Mouse (Mus musculus) hindbrain, embryonic 14.5 days (tissue): ENCODE measurements at regions not wholly inside any gene's neighbourhood (a gene's known extent, or its start where the extent isn't known, plus 50 kb on each side); places are given as distances from the start of the nearest gene placed in this dataset.

ENCODE experiments used
- ATAC-seq: fragments of 200-750 bp; cut with Nextera tagmentation; 2 replicates; pipeline ENCODE4 v1.8.0; 2017; ENCODE audit warnings: moderate number of reproducible peaks, mild to moderate bottlenecking, moderate TSS enrichment, moderate library complexity; ENCODE audit not compliant: low FRiP score
- DNase-seq: peaks from one replicate; pipeline ENCODE4 v3.0.0-alpha.2; 2015; ENCODE audit warnings: low spot score
- H3K27ac ChIP-seq: fragments of 300-500 bp; sonication (generic); 2 replicates; pipeline ENCODE4 v1.5.1; 2014; ENCODE audit warnings: mild to moderate bottlenecking, moderate library complexity
- H3K27me3 ChIP-seq: fragments of 300-500 bp; sonication (generic); 2 replicates; pipeline ENCODE4 v1.6.1; 2014; ENCODE audit warnings: mild to moderate bottlenecking, low read length, mixed read lengths; ENCODE audit not compliant: control insufficient read depth, insufficient read depth
- H3K36me3 ChIP-seq: fragments of 300-500 bp; sonication (generic); replicated peaks from 2 replicates; pipeline ENCODE4 v1.6.1; 2014; ENCODE audit not compliant: control insufficient read depth, insufficient read depth
- H3K4me1 ChIP-seq: fragments of 300-500 bp; sonication (generic); replicated peaks from 2 replicates; pipeline ENCODE4 v1.6.1; 2014; ENCODE audit warnings: antibody characterized with exemption, low read length, mixed read lengths; ENCODE audit not compliant: control insufficient read depth, insufficient read depth
- H3K4me2 ChIP-seq: fragments of 300-500 bp; sonication (generic); replicated peaks from 2 replicates; pipeline ENCODE4 v1.6.1; 2014; ENCODE audit warnings: mild to moderate bottlenecking, moderate library complexity
- H3K4me3 ChIP-seq: fragments of 300-500 bp; sonication (generic); replicated peaks from 2 replicates; pipeline ENCODE4 v1.5.1; 2014; ENCODE audit warnings: mild to moderate bottlenecking, low read length
- H3K9ac ChIP-seq: fragments of 300-500 bp; sonication (generic); 2 replicates; pipeline ENCODE4 v1.6.1; 2014
- H3K9me3 ChIP-seq: fragments of 300-500 bp; sonication (generic); 2 replicates; pipeline ENCODE4 v1.6.1; 2016; ENCODE audit warnings: low read length; ENCODE audit not compliant: control insufficient read depth
- WGBS: fragments of 180-500 bp; shearing (Covaris S2); extraction: QIAGEN DNeasy Blood & Tissue Kit; methylation state at CpG from one replicate; pipeline ENCODE4 v1.1.7; 2014; 5-methylcytosine and 5-hydroxymethylcytosine counted together

DNA sequence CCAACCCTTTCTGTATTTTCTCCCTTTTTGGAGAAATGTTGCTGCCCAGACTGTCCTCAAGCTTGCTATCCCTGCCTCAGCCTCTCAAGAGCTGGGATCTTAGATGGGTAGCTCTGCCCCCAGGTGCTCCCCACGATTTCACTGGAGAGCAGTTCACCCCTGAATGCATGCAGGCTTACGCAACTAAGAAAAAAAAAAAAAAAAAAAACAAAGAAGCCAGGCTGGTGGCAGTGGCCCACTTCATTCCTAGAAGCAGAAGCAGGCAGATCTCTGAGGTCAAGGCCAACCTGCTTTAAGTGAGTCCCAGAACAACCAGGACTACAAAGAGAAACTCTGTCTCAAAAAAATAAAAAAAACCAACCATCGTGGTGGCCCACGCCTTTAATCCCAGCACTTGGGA, 51.2 kb upstream of the Fbxo11 start:
- Histone ChIP-seq H3K9me3 (no peaks in the 10 kb centered on the region), H3K27me3 (no peaks in the 10 kb centered on the region), H3K4me3 (no peak overlapping the region), H3K9ac (no peak overlapping the region), H3K36me3 (no peaks in the 10 kb centered on the region), H3K4me2 (no peak overlapping the region), H3K27ac (no peak overlapping the region), H3K4me1 (no peaks in the 10 kb centered on the region)
- 92% methylated on average over 4 of the region's 4 CpGs for WGBS
- DNase-seq (no peak), ATAC-seq (no peak)

DNA sequence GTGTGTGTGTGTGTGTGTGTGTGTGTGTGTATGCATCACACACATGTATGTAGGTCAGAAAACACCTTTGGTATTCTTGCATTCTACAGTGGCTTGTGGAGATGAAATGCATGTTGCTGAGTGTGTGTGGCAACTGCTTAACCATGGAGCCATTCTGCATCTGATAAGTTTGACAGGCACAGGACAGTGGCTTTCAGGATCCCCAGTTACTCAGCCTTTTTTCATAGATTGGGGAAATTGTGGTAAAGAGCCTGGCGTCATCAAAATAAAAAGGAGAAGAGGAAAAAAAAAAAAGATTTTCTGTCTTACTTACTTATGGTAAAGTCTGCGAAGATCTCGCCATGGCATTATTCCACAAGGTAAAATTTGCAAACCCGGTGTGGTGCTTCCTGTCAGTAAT, 53.6 kb upstream of the Fbxo11 start:
- DNase-seq, result no peak
- H3K4me3 ChIP-seq, result no peak overlapping the region
- H3K9me3 ChIP-seq, result no peaks in the 10 kb centered on the region
- no peak for ATAC-seq
- H3K36me3 ChIP-seq, result no peaks in the 10 kb centered on the region
- H3K27me3 ChIP-seq, result no peaks in the 10 kb centered on the region
- no peaks in the 10 kb centered on the region for H3K4me1 ChIP-seq
- H3K9ac ChIP-seq, result no peak overlapping the region
- no peak overlapping the region for H3K4me2 ChIP-seq
- 89% methylated on average over 4 of the region's 4 CpGs for WGBS
- H3K27ac ChIP-seq, result no peak overlapping the region

DNA sequence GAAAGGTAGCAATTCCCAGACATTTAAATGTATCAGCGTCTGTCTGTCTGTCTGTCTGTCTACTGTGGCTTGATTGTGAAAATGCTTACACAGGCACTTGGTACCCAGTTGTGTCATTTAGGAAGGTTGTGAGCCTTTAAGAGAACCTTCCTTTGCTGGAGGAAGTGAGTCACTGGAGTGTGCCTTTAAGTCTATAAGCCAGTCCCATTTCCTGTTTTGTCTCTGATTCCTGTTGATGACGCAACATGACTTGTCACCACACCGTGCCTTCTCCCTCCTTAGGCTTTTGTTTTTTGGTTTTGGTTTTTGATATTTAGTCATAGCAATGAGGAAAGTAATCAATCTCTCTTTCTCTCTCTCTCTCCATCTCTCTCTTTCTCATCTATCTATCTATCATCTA, 58.6 kb upstream of the Fbxo11 start:
- no peaks in the 10 kb centered on the region for H3K27me3 ChIP-seq
- DNase-seq (no peak), ATAC-seq (no peak)
- H3K9me3 ChIP-seq, result no peaks in the 10 kb centered on the region
- H3K36me3 ChIP-seq, result no peaks in the 10 kb centered on the region
- no peaks in the 10 kb centered on the region for H3K4me1 ChIP-seq
- H3K4me3 ChIP-seq, result no peak overlapping the region
- no peak overlapping the region for H3K4me2 ChIP-seq
- no peak overlapping the region for H3K9ac ChIP-seq
- no peak overlapping the region for H3K27ac ChIP-seq
- WGBS, result 85% methylated on average over 3 of the region's 3 CpGs

DNA sequence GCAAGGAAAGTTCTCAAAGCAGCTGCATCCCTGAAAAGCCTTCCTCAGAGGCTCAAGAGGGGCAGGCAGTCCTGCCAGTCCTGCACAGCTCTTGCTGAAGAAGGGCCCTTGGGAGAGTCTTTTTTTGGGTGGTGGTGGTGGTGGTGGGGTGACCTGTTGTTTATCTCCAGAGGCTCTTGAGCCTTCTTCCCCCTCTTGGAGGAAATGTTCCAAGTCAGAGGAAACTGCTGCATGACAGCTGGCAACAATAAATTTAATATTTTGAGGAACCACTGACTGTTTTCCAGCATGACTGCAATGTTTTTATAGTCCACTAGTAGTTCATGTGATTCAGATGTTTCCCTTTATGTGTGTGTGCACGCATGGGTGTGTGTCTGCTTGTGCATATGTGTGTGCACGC, 62.0 kb upstream of the Fbxo11 start:
- no peak overlapping the region for H3K4me2 ChIP-seq
- no peak overlapping the region for H3K27ac ChIP-seq
- no peaks in the 10 kb centered on the region for H3K27me3 ChIP-seq
- H3K9ac ChIP-seq, result no peak overlapping the region
- no peak overlapping the region for H3K4me3 ChIP-seq
- ATAC-seq, result no peak
- H3K36me3 ChIP-seq, result no peaks in the 10 kb centered on the region
- 93% methylated on average over 2 of the region's 2 CpGs for WGBS
- H3K4me1 ChIP-seq, result no peaks in the 10 kb centered on the region
- no peak for DNase-seq
- H3K9me3 ChIP-seq, result no peaks in the 10 kb centered on the region

DNA sequence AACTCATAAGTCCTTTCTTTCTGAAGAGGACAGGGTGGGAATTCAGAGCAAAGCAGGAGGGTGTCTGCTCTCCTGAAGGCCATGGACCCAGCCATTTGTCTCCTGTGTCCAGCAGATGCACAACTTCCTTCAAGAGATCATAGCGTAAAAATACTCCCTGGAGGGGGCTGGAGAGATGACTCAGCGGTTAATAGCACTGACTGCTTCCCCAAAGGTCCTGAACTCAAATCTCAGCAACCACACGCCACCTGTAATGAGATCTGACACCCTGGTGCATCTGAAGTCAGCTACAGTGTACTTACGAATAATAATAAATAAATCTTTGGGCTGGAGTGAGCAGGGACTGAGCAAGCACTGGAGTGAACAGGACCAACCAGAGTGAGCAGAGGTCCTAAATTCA, 66.2 kb upstream of the Fbxo11 start:
- DNase-seq, result no peak
- Histone ChIP-seq H3K36me3 (no peaks in the 10 kb centered on the region), H3K27ac (no peak overlapping the region), H3K4me3 (no peak overlapping the region), H3K9me3 (no peaks in the 10 kb centered on the region), H3K4me2 (no peak overlapping the region), H3K4me1 (no peaks in the 10 kb centered on the region), H3K9ac (no peak overlapping the region), H3K27me3 (no peaks in the 10 kb centered on the region)
- 82% methylated on average over 4 of the region's 4 CpGs for WGBS
- ATAC-seq, result no peak

DNA sequence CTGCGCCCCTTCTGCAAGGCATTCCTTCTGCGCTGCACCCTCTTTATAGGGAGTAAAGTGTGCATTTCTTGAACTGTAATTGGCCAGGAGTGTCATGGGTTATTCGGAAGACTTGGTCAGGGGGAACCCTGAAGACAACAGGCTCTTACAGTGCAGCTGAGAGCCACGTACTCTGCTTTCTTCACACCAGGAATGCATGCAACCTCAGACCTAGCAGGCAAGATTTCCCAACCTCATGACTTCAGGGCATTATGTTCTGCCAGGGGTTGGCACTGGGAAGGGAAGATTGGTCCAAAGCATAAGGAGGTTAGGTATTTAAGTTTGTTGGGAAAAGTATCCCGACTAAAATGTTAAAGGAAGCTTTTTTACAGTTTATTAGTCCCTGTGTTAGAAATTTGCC, 66.9 kb upstream of the Fbxo11 start:
- H3K4me1 ChIP-seq, result no peaks in the 10 kb centered on the region
- no peak for ATAC-seq
- no peaks in the 10 kb centered on the region for H3K36me3 ChIP-seq
- H3K9me3 ChIP-seq, result no peaks in the 10 kb centered on the region
- no peak for DNase-seq
- no peak overlapping the region for H3K4me2 ChIP-seq
- WGBS, result 95% methylated on average over 5 of the region's 5 CpGs
- H3K27ac ChIP-seq, result no peak overlapping the region
- H3K4me3 ChIP-seq, result no peak overlapping the region
- H3K9ac ChIP-seq, result no peak overlapping the region
- no peaks in the 10 kb centered on the region for H3K27me3 ChIP-seq

DNA sequence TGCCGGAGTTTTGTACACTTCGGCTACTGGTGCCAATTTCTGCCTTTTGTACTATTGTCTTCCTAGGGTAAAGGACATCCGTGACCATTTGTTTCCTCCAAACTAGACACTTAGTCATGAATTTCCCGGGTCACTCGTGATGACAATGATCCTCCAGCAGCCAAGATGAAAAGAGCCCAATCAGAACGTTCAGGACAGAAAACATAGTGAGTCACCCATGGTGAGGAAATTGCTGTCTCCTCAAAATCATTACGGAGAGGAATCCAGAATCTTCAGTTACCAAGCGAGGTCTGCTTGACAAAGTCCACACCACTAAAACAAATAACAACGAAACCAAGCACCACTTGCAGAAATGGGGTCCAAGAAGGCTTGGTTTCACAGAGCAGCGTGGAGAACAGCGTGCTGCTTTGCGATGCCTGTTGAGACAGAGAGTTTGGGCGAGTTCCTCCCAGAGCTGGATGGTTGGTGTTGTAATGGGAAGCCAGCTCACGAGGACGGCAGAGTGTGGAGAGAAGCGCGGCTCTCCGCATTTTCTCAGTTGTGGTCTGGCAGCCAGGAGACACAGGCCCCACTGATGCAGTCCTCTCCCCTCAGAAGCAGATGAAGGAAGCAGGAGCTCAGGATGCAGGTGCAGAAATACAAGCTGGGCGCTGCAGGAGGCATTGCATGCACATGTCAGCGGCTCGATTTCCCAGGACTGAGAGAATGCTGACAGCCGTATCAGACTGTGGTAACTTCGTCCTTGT, 67.7 kb upstream of the Fbxo11 start:
- WGBS, result 70% methylated on average over 23 of the region's 23 CpGs
- Histone ChIP-seq H3K27me3 (no peaks in the 10 kb centered on the region), H3K36me3 (no peaks in the 10 kb centered on the region), H3K9ac (no peak overlapping the region), H3K4me2 (no peak overlapping the region), H3K4me3 (no peak overlapping the region), H3K27ac (no peak overlapping the region), H3K9me3 (no peaks in the 10 kb centered on the region), H3K4me1 (no peaks in the 10 kb centered on the region)
- no peak for DNase-seq
- no peak for ATAC-seq

DNA sequence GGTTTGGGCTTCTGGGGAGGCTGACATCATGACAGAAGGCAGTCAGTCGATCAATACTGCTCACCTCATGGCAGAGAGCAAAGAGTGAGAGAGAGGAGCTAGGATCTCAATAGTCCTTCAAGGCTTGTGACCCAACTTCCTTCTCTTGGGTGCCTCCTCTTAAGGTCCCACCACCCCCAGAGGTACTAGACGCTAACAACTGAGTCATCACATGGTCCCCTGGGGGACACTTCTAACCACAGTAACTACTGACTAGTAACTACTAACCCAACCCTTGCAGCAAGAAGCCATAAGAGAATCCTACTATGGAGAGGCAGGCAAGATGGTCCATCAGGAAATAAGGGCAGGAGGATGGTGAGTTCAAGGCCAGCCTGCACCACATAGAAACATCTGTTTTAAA, 69.5 kb upstream of the Fbxo11 start:
- no peaks in the 10 kb centered on the region for H3K36me3 ChIP-seq
- ATAC-seq, result no peak
- H3K4me1 ChIP-seq, result no peaks in the 10 kb centered on the region
- H3K27me3 ChIP-seq, result no peaks in the 10 kb centered on the region
- H3K9me3 ChIP-seq, result no peaks in the 10 kb centered on the region
- H3K4me2 ChIP-seq, result no peak overlapping the region
- no peak overlapping the region for H3K4me3 ChIP-seq
- no peak for DNase-seq
- no peak overlapping the region for H3K9ac ChIP-seq
- WGBS, result 92% methylated on average over 2 of the region's 2 CpGs
- H3K27ac ChIP-seq, result no peak overlapping the region

DNA sequence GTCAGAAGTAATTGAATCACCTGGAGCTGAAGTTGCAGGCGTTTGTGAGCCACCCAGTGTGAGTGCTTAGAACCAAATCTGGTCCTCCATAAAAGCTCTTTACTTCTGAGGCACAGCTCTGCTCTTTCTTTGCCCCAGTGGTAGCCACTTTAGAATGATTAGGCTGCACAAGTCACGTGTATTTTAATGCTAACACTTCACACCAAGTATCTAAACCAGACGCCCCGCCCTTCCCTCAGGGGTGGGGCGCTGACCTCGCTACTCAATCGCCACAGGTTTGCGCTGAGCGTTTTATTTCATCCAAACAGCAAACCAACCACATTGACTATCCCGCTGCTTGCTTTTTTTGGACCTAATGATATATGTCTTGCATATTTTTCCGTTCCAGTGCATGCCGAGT, 76.4 kb upstream of the Fbxo11 start:
- ATAC-seq (no peak), DNase-seq (no peak)
- Histone ChIP-seq H3K27ac (no peak overlapping the region), H3K27me3 (no peaks in the 10 kb centered on the region), H3K4me3 (no peak overlapping the region), H3K4me1 (no peaks in the 10 kb centered on the region), H3K36me3 (no peaks in the 10 kb centered on the region), H3K9me3 (no peaks in the 10 kb centered on the region), H3K4me2 (no peak overlapping the region), H3K9ac (no peak overlapping the region)
- WGBS, result 49% methylated on average over 12 of the region's 12 CpGs

DNA sequence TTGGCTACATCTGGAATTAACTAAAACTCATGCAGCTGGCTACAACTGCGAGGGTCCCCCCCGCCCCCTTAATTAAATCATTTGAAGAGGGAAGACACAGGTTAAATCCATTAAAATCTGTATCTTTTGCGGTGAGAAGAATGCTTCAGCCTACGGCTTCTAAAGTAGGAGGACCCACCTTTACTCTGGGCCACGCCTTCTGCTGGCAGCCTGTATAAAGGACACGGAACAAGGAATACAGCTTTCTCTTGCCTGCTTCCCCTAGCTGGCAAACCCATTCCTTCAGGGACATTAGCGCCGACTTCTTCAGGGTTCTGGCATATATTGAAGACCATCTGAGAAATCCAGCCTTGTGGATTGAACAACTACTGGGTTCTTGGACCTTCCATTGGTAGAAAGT, 76.9 kb upstream of the Fbxo11 start:
- Histone ChIP-seq H3K27me3 (no peaks in the 10 kb centered on the region), H3K4me2 (no peak overlapping the region), H3K27ac (no peak overlapping the region), H3K36me3 (no peaks in the 10 kb centered on the region), H3K9me3 (no peaks in the 10 kb centered on the region), H3K9ac (no peak overlapping the region), H3K4me1 (no peaks in the 10 kb centered on the region), H3K4me3 (no peak overlapping the region)
- WGBS, result 55% methylated on average over 8 of the region's 8 CpGs
- DNase-seq (no peak), ATAC-seq (no peak)
